Mouse (Mus musculus) cerebellum, postnatal 14 days (tissue): ENCODE data around the gene Dcx.

Experiments used
- DNase-seq, 2 experiments: peaks; one replicate each; pipeline ENCODE4 v3.0.0; 2021; ENCODE audit warnings: mixed read lengths in 2 of 2

The Dcx gene

DNA sequence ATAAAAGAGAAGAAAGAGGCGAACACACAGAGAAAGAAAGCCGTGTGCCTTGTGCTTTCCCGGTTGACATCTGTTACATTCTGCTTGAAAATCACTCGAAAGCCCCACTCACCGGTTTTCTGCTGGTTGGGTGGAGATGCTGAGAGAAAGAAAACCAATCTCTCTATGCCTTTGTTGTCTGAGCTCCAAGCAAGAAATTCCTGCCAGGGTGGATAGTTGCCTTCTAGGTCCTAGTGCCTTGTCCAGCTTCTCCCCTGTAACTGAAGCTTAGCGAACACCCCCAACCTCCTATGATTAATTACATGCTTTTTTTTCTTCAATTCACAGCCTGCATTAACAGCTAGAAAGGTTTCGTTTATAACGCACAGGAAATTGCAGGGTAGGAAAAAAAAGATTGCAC, at the start of gene Dcx:
TSS of gene Dcx (minus strand) at position 354 of the 400 bp plus-strand sequence.
- peak; percentile 66 to 70 for DNase-seq

DNA sequence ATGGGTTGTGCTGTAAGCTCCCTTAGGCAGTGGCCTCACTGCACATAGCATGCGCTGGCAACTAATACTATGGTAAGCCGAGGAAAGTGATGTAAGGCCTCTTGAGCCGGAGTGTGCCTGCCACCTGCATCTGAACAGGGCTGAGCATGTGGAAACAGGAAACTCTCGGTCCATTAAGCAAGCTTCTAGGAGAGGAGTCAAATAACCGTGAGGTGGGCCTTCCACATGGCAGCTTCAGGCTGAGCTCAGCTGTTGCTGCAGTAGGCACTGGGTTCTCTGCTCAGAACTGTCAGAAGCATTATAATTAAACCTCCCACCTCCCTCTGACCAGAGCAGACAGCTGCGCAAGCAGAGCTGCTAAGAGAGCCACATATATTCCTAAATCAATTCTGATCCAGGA, 33.1 kb upstream of the Dcx start:
- peak; percentile 20 to 23 for DNase-seq

DNA sequence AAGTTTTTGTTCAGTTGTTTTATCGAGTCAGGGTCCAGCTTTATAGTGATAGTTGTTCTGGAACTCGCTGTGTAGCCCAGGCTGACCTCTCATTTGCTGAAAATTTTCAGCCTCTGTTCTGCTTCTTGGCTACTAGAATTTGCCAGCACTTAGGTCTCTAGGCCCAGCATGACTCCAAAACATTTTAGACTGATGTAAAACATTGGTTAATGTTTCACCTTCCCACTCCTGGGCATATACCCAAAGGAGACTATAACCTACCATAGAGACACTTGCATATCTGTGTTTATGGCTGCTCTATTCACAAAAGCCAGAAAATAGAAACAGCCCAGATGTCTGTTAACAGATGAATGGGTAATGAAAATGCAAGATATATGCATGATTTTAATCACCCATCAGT, 560 bp upstream of the Dcx start:
- no peak for DNase-seq

DNA sequence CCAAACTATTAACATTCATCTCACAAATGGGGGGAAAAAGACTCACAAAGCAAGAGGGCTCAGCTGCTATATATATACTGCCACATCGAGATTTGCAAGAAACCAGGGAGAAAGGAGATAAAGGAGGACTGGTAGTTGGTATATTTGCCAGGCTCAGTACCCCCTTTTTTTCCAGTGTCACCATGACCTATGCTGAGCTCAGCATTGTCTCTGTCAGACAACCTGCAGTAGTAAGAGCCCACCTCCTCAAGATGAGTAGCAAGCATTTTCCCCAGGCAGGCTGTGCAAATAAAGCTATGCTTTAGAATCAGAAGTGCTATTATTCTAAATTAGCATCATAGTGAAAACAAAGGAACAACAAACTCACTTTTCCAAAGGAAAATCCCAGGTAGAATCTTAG, 581 bp downstream of the Dcx start:
- DNase-seq: no peak

DNA sequence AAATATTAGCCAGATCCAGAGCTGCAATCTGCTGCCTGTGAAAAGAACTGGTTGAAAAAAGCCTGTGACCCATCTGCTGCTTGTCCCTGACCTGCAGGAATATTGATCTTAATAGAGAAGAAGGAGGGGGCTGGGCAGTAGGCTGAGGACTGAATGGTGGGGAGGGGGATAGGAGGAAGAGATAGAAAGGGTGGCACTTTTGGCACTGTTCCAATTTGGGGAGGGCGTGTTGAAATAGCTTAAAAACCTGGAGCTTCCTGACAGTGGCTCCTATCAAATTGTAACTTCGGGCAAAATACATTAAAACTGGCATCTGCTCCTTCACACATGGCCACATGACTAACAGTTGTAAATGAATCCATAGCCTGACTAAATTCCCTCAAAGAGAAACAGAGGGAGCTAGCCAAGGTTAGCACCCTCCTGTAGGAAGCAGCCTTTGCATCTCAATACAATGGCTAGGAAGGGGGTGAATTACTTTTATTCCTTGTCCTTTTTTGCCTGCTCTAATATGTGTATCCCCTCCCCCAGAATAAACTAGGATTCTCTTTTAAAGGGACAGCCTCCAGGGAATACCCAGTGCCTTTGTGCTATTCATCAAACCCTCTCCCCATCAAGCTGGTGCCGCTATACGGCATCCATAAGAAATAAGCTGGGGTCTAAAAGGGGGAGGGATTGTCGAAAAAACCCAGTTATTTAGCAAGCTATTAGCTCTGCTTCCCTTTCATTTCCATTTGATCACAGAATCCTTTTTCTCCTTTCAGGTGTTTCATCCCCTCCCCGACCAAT, 1.5 kb downstream of the Dcx start:
- peak; percentile 49 to 55 for DNase-seq

DNA sequence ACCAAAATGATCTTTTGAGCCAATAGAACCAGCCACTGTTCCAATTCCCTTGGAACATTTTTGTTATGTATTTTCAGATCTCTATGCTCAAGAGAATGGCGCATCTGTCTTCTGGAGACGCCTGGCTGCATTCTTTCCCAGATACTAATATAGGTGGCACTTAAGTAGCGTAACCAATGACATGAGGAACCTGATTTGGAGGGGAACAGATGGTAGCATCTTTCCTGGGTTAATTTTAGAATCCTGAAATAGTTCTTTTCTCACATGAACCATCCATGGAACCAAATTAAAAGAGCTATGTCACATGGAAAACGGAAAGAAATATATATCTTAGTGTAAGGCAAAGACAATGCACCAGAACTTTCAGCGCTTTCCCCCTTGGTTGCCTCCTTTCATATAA, 11.0 kb downstream of the Dcx start:
- no peak for DNase-seq

DNA sequence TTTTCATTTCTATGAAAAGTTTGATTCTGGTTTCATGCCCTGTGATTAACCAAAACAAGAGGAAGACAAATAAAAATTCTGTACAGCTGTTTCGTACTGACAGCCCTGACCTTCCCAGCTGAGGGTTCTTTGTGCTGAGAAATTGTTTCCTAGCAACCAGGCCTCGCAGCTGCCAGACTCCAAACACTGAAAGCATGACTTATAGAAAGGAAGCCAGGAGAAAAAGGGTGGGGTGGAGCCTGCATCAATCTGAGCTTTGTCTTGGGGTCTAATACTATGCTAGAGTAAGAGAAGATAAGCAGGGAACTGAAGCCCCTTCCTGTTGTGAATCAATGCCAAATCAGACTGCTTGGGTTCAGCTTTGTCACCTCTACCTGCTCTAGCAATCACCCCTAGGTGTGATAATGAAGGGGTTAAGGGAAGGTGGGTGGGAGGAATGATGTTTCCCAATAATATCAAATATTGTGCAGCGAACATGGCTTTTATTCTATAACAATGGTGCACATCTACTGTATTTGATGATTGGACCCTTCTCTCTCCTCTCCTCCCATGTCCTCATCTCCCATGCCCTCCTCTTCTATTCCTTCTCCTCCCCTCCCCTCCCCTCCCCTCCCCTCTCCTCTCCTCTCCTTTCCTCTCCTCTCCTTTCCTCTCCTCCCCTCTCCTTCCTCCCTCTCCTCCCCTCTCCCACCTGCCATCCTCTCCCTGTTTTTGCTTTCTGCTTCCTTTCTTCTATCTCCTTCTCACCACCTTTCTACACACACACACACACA, 26.2 kb downstream of the Dcx start:
- no peak for DNase-seq

DNA sequence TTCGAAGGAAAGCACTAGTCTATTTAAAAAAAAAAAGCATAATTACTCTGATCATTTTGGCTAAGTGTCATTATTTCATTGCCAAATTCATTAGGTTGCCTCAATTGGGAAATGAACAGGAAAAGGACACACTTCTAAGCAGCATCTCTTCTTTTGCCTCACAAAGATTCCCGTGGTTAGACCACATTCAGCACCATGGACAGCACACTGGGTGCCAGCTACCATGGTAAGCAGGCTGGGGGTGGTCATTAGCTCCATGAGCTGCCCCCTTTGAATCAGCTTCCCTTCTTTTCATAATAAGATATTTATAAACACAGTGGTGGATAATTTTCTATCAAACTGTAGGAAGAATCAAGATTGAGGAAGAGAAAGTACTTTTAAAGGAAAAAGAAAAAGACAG, 28.4 kb downstream of the Dcx start:
- no peak for DNase-seq

DNA sequence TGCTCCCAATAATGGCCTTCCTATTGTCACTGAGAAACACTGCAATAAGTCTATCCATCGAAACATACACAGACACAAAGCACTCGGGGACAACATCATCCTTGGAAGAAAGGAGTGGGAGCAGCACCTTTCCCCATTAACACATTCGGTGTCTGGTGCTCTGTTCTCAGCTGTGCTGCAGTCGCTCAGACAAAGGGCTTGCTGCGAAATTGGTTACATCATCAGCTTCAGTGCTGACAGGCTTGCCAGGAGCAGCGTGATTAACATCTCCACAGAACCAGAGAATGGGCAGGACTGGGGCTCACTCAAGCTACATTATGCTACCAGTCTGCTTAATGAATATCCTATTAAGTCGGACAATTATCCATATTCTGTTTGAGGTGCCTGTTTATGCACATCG, 30.8 kb downstream of the Dcx start:
- DNase-seq: peak; percentile 27 to 35

DNA sequence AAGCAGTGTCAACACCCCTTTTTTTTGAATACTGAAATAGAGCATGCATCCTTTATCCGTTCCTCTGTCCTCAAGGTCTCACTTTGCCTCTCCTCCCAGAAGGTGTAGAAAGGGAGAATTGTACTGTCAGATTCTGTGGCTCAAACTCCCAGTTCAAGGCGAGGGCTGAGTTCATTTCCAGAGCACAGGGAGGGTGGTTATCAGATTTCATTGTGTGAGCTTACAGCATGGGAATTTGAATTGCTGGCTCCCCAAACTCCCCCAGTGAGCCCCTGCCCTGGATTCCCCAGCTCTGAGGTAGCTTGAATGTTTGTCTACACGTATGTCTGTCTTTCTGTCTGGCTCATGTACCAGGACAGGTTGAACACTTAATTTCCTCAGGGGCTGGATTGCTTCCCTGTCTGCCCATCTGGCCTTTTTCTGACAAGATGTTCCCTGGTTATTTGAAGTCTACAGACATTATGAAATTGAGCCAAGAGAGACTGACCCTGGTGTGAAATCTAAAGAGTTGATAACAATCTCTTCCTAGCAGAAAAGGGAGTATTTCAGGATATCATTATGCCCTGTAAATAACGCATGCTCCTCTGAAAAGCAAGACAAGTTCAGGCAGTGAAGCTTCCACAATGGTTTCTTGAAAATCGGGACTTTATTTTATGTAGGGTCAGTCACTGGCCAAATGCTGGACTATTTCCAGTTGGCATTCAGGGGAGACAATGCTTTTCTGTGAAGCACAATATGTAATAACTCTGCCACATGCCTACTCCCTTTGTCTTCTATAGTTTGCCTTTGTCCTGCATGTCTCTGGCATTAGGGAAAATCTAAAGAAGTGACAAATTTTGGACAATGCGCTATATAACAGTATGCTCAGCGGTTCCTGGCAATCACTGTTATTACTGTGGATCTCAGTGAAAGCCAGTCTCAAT, 35.5 kb downstream of the Dcx start:
- DNase-seq: peak; percentile 32 to 64

DNA sequence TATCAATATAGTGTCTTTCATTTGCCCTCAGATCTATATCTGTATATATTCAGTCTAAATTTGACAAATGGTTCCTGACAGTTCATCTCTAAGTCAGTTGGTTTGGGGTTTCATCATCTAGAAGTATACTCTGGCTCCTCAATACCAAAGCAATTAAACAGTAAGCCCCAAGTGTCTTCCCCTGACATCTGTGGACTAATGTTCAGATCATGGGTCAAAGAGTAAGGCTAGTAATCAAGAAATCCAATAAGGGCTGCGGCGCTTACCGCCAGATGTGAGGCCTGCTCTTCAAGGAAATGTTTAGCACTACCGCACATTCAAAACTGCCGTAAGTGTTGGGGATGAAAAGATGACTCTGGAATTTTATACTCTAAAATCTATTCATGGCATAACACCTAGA, 36.2 kb downstream of the Dcx start:
- DNase-seq: no peak

DNA sequence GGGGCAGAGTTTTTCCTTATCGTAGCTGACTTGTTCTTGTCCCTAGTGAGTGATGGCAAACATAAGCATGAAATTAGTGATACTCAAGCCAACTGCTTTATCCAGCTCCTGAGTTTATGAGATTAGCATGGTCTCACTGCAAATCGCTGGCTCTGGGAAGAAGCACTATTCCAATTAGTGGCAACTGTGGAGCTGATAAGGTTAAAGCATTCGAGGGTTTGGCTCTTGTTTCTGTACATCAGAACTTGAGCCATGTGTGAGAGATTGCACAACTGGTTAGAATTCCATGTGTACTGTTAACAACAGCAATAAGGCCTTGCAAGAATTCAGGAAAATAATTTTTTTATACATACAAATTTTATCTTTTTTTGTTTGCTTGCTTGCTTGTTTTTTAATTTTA, 39.9 kb downstream of the Dcx start:
- DNase-seq: no peak

DNA sequence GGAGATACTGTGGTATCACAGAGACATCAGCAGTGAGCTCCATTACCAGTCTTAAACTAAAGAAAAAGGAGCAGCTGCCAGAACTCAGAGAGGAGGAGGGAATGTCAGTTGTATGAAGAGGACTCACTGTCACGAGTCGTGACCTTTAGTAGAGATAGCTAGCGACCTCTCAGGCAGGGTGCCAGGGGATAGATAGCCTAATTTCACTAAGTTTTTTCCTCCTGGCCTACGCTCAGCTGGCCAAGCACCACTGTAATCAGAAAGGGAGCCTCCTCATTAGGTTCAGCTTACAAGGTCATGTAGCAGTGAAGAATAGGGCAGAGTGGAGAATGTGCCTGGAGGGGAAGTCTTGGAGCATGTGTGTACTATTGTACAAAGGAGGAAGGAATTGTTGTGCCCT, 47.3 kb downstream of the Dcx start:
- no peak for DNase-seq

DNA sequence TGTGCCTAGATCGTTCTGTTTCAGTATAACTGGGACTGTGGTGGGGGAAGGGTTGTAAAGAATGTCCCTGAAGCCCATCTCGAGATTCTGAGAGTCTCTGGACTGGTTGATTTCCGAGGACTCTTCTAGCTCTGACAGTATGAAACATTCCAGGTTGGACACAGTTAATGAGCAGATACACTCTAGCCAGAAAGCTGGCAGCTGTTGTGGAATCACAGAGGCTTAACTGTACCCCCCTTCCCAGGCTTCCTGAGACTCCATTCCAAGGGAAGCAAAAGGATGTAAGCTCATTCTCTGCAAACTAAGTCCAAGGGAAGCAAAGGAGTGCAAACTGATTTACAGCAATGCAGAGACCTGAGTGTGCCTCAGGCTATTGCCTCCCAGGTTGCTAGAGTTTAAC, 48.2 kb downstream of the Dcx start:
- no peak for DNase-seq

DNA sequence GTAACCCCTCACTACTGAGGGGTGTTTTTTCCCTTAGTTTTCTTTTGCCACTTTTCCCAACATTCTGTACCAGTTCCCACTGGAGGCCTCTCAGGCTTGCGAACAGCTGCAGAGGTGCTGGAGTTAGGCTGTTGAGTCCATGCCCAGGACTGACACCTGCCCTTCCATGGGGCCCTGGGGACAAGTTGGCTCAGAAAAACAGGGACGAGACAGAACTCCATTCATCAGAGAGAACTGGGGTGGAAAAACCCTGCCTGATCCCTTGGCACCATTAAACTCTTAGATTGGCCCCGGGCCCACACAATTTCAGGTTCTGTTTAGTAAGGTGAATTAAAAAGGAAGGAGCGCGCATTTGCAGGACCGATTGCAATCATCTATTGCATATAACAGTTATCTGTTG, 48.8 kb downstream of the Dcx start:
- DNase-seq: peak; percentile 64 to 71

DNA sequence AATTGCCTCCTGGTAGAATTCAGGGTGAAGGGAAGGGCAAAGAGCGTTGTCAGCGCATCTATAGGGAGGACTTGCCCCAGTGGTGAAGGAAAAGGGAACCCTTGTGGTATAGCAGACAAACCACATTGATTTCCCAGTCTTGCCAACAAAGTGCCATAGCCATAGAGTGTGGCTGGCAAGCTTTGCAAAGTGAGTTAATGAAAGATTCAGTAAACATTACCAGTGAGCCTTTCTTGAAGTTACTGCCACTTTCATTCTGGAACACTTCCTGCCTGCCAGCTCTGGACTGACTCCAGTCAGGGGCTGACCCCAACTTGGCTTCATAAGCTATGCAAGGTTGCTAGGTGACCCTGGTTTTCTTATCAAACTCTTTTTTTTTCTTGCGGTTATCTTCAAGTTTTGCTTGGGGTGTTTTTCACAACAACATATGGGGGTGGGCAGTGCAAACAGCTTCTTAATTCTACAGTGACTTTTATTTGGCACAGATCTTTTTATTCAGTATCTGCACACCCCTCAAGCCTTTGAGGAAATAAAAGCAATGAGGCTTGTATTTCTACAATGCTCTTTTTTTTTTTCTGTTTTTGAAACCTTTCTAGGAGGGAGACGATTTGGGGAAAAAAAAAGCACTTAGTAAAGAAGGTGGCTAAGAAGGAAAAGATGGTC, 51.2 kb downstream of the Dcx start:
- DNase-seq: no peak

DNA sequence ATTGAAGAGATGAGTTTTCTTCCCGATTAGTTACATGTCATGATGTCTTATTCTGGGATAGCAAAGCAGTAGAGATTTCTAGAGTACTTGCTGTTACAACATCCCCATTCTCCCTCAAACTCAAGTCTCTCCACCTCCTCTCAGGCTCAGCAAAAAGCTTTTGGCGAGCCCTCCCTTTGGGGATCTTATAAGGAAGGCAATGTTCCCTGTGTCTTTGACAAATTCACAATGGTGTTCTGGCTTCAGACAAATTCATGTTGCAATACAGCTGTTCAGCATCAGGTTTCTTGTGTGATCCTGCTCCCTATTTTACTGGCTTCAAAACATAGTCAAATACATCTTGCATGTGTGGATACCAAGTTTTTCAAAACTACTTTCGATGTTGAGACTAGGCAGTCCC, 53.5 kb downstream of the Dcx start:
- no peak for DNase-seq

DNA sequence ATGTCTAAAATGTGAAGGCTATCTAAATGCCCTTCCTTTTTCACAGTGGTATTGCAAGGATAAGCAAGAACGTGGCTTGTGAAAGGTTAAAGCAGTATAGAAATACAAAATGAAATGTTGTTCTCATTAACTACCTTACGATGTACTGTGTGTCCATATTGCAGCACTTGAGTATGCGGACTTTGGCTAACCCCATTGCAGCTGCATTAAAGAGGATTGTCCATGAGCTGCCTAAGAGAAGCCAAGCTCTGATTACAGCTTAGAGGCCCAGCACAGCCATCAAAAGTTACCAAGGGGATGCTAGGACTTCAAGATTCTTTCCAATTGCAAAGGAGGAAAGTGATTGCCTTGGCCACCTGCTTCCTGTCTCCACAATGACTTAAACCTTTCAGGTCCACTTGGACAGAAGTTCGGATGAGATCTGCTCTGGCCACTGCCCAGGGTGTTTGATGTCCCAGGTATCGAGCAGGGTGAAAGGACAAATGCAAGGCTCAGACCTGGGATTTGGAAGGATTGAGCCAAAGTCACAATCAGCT, 65.9 kb downstream of the Dcx start:
- DNase-seq: no peak

DNA sequence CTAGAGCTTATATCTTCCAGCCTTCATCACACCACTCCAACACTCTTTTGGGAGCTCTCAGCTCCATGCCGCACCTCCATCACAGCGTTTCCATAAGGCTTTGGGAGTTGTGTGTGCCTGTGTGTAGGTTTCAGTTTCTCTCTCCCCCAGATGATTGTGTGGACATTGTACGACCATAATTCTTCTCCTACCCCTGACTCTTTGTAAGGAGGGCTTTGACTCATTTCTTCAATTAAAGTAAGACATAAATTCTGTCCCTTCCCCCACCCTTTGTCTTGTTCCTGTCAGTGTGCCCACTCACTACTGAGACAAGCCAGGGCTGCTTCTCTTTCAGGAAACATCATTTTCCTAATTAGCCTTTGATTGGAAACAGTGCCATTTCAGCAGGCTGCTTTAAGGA, 81.8 kb downstream of the Dcx start:
- no peak for DNase-seq

DNA sequence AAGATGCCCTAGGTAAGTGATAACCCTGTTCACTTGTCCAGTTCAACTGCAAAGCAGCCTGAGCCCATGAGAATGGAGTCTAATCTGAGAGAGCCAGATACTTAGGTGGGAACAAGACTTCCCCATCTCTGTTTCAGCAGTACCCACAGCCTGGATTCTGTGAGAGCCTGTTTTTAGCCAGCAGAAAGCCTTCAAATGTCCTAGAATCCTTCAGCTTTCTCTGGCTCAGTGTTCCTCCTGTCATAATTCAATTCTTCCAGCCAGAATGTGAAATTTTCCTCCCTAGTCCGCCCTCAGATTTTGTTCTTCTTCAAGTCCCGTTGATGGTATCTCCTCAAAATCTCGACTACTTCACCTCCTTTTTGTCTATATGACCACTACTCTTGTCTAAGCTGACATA, 83.1 kb downstream of the Dcx start:
- DNase-seq: no peak

DNA sequence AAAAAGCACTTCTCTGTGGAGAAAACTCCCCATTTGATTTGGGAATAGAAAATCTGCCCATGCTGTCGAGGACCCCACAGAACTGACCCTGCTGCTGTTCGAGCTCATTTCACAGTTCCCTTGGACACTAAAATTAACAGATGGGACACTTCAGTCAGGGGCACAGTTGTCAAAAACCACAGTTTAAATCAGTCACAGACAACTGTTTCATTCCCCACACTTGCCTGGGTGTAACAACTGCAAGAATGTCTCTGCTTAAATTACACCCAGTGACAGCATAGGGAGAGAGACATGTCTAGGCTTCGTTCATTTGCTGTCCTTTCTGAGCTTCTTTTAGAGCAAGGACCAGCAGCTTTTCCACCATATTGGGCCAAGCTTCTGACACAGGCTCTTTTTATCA, 86.5 kb downstream of the Dcx start:
- DNase-seq: no peak

DNA sequence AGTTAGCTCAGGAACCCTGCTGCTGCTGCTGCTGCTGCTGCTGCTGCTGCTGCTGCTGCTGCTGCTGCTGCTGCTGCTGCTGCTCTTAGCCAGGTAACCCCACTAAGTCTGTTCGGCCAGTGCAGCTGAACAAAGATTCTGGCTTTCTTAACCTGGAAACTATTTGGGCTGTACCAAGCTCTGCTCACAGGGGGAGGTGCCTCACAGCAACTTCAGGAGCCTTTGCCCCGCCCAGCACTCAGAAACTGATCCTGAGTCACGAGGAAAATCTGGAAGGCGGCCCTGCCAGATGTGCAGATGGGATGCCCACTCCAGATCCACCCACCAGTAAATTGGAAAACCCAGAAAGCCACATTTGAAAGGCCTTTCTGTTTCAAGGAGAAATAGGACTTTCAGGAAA, 105.9 kb downstream of the Dcx start, which contains the start of gene Capn6:
TSS of gene Capn6 (minus strand) at position 203 of the 400 bp plus-strand sequence.
- no peak for DNase-seq
